Mouse (Mus musculus) urinary bladder, postnatal 14 days (tissue): Measurements from ENCODE around the gene Foxm1.
"Not testable (repeated sequence)": the region's sequence is repeated elsewhere in the genome, so short reads cannot be mapped to it uniquely, and the experiment has no call there.

Experiments used
- DNase-seq: peaks from one replicate; pipeline ENCODE4 v3.0.0; 2021; ENCODE audit warnings: low spot score

Gene Foxm1

GRCm38 (mm10) chr6:128376371-128377085, 13.8 kb downstream of the Foxm1 start:
- peak; percentile 45 for DNase-seq

- DNase-seq = no peak
These were observed 16.9 kb downstream of the Foxm1 start for GRCm38 (mm10) chr6:128379636-128380035.

DNA sequence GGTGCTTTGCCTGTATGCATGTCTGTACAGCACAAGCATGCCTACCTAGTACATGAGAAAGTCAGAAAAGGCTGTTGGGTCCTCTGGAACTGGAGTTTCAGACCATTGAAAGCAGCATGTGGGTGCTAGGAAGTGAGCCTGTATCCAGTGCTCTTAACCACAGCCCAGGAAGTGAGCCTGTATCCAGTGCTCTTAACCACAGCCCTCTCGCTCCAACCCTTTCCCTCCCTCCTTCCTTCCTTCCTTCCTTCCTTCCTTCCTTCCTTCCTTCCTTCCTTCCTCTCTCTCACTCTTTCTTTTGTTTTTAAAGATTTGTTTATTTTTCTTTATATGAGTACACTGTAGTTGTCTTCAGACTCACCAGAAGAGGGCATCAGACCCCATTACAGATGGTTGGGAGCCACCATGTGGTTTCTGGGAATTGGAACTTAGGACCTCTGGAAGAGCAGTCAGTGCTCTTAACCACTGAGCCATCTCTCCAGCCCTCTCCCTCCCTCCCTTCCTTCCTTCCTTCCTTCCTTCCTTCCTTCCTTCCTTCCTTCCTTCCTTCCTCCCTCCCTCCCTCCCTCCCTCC, 17.9 kb downstream of the Foxm1 start:
- DNase-seq = not testable (repeated sequence)

GRCm38 (mm10) chr6:128381254-128381653, 18.5 kb downstream of the Foxm1 start:
- no peak for DNase-seq

DNA sequence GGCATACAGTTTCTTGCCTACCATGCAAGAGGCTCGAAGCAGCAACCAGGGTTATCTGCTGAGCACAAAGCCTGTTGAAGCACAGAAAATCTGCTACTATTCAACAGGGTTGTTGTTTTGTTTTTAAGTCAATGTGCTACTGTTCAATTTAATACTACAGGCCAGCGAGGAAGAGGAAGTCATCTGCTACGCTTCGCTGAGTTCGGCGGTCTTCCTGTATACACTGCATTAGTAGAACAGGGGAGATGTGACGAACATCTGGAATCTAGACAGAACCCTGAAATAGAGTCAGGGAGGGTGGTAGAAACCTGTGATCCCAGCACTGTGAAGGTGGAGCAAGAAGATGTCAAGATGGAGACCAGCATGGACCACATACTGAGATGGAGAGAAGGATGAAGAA, 21.0 kb downstream of the Foxm1 start:
- no peak for DNase-seq

DNA sequence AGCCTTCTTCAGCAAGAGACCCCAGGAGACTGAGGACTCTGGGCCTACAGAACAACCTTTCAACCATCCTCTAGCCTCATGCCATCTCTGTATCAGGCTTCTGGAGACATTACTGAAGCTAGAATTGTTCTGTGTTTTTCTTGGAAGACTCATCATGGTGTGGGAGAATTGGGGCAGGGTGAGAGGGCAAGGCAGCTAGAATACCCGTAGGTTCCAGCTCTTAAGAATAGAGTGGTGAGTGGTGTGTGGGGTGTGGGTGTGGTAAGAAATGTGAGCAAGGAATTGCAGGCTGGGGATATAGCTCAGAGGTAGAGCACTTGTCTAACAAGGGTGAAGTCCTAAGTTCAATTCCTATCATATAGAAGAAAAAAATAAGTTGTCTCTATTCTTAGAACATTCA, 22.3 kb downstream of the Foxm1 start:
- no peak for DNase-seq

DNA sequence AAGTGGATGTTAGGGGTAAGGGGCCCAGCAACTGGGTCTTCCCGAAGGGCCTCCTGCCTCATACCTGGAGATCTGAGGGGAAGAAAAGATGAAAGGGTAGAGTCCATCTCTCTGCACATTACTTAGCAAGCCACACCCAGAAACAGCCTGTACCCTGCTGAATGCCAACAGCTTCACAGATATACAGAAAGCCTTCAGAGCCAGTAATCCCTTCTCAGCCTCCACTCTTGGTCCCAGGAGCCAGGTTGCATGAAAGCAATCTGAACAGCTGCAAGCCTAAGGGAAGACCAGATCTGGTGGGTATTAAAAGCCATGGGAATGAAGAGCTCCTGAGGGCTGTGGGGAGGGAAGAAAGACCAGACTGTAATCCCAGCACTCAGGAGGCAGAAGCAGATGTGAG, 26.4 kb downstream of the Foxm1 start:
- no peak for DNase-seq

- DNase-seq = no peak
These were observed 27.9 kb downstream of the Foxm1 start for GRCm38 (mm10) chr6:128390683-128391082.

DNA sequence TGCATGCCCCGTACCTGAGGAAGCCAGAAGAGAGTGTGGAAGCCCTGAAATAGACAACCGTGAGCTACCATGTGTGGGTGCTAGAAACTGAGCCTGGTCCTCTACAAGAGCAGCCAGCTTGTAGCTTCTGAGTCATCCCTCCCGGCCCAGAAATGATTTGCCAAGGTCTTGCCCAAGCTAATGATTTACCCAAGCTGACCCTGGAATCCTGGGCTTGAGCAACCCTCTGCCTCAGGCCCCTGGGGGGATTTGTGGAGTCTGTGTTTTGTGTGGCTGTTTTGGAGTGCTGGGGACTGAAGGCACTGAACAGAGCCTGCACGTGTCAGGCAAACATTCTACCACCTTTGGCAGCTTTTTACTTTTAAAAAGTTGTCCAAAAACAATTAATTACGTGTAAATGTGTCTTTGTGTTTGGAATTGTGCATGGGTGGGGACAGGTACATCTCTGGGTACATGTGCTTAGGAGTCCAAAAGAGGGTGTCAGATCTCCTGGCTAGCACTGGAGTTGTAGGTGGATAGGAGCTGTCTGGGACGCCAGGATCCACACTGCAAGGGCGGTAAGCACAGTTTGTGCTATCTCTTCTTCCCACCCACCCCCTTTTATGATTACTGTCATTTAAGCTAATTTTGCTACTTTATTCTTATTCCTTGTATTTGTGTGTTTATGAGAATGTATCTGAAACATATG, 35.0 kb downstream of the Foxm1 start:
- no peak for DNase-seq

DNA sequence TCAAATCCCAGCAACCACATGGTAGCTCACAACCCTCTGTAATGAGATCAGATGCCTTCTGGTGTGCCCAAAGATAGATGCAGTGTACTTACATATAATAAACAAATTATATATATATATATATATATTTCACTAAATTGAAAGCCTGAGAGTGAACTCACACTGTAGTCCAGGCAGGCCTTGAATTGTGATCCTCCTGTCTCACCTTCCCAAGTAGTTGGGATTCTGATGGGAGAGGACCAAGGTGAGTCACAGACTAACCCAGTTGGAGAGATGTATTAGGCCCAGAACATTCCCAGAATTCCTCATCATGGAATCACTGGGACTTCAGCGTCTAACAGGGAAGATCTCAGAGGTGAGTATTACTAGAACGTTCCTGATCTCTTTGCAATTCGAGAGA, 36.2 kb downstream of the Foxm1 start, which contains the start of gene Nrip2:
Nrip2 (plus strand) TSS at position 301 of the 400 bp plus-strand sequence.
- no peak for DNase-seq

DNA sequence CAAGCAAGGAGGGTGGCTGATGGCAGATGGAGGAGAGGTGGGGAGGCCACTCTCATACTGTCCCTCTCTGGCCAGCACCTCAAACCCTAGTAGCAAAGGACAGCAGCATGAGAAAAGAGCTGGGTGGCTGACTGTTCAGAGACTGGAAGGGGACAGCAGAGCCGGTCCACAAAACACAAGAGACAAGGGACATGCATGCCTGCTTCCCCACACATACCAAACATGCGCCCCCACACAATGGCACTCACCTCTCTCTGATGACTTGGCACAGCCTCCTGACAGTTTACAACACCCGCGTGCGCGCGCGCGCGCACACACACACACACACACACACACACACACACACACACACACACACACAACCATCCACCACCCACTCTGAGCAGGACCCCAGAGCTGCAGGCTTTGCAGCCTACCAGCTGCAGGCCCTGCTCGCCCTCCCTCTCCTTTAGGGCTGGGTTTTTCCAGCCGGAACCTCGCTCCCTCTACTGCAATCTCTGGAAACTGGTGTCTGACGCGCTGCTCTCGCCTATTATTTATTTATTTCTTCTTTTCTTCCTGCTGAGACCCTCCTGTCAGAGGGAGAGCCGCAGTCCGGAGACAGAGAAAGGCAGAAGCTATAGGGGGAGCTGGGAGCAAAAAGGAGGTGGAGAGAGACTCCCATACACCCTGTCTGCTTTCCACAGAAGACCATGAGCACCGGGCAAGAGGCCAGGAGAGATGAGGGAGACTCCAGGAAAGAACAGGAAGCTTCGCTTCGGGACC, 36.8 kb downstream of the Foxm1 start:
- peak; percentile 40 for DNase-seq

DNA sequence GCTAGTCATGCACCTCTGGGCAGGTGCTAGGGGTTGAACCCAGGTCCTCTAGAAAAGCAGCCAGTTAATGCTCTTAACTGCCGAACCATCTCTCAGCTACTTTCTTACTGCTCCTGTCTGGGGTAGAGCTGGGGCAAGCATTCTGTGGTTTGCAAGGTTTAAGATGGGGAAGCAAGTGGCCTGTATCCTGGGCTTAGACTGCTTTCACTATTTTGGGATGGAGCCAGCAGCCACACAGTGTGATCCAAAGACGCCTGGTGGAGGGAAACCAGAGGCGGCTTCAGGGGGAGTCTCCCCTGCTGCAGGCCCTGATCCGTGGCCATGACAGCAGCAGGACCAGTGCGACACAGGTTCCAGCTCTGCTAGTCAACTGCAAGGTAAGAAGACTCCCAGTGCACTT, 41.9 kb downstream of the Foxm1 start:
- no peak for DNase-seq

GRCm38 (mm10) chr6:128408544-128409125, 45.9 kb downstream of the Foxm1 start:
- DNase-seq = no peak

GRCm38 (mm10) chr6:128410305-128410704, 47.5 kb downstream of the Foxm1 start:
- DNase-seq = no peak

DNA sequence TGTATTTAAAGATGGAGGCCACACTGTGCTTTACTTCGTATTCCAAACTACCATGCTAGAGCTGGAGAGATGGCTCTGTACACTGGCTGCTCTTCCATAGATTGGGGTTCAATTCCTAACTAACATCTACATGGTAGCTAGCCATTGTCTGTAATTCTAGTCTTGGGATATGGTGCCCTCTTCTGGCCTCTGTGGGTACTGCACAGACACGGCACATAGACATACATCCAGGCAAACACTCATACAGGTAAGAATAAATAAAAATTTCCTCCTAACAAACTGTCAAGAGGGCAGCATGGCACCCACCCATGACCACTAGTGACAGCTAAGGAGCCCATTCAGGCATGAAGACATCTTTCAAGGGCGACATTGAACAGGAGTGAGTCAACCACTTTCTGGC, 48.3 kb downstream of the Foxm1 start:
- peak; percentile 79 for DNase-seq

GRCm38 (mm10) chr6:128416169-128416568, 53.4 kb downstream of the Foxm1 start:
- no peak for DNase-seq

DNA sequence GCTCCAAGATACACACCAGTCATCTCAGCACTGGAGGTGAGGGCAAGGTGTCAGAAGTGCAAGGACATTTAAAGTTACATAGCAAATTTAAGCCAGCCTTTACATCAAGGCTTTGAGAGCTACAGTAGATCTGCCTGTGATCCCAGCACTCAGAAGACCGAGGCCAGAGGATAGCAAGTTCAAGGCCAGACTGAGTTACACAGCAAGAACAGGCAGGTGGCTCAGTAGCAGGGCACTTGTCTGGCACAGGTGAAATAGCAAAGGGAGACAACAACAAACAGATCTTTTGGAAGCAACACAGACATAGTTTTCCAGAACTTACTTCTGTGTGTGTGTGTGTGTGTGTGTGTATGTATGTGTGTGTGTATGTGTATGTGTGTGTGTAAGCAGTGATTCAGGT, 55.3 kb downstream of the Foxm1 start:
- no peak for DNase-seq

DNA sequence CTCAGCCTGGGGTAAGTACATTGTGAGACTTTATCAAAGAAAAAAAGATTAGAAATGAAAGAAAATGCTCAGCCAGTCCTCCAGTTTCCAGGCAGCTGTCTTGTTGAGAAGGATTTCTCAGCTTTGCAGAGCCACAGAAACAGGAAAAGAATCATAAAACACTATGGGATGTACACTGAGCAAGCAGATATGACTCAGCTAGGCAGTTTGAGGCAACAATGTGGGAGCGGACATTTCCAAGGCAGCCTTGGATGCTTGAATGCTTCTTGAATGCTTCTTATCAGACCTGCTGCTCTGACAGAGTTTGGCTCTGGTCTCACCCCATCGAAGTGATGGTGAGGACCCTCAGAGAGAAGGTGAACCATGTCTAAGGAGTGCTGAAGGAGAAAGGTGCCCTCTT, 58.3 kb downstream of the Foxm1 start:
- no peak for DNase-seq

GRCm38 (mm10) chr6:128421480-128421879, 58.7 kb downstream of the Foxm1 start:
- no peak for DNase-seq

DNA sequence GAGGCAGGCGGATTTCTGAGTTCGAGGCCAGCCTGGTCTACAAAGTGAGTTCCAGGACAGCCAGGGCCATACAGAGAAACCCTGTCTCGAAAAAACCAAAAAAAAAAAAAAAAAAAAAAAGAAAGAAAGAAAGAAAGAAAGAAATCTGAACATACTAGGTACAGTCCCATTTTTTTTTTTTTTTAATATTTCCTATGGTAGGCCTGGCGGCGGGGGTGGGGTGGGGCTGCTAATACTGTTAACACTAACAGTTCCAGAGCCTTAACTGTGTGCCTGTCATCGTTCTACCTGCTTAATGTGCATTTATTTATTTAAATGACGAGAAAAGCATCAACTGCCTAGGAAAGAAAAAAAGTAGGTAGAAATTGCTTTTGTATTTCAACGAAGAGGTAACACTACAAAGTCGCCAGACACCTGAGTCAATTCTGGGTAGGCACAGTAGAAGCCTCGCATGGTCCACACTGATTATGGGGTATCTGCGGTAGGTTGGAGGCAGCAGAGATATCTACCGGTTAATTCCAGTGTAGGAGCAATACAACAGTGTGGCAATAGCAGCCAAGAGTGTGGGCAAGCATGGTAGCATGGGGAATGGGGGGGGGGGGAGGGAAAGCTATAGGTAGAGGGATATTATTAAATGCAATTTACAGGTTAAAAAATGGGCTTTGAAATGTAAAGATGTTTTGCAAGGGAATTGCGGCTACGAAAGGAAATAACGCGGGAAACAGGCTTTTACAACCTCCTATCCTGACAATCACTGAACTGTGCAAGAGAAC, 60.9 kb downstream of the Foxm1 start:
- DNase-seq = no peak

- DNase-seq = peak; percentile 96
These were observed 61.7 kb downstream of the Foxm1 start, which contains the start of gene Itfg2 for GRCm38 (mm10) chr6:128424269-128425019. Gene Itfg2, minus strand, starts transcription at chr6:128424931.
